Mouse (Mus musculus): ENCODE measurements around the gene Aldh3a1.

DNA sequence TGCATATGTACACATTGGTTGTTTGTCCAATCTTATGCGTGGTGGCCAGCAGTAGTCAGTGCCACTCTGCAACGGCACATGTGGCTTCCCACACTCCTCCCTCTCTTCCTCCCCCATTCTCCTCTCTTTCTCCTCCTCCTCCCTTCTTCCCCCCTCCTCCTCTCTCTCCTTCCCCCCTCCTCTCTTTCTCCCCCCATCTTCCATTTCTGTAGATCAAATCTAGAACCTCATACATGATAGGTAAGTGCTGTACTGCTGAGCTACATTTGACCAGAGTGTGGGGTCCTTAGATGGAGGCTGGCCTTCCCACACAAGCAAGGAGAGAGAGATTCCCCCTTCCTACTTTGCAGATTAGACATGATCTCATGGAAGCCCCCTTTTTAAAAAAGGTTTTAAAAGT lies 14.6 kb upstream of the Aldh3a1 start:
- no peak for TF ChIP-seq CTCF (IDR thresholded peaks at IDR 0.05; ENCODE audit: control insufficient read depth, insufficient read depth, insufficient replicate concordance, low read depth, low read length)
- TF ChIP-seq POLR2A (IDR thresholded peaks at IDR 0.05; ENCODE audit: control insufficient read depth, low read depth, low read length) = no peak

Measured in testis, adult 2 months (tissue).